Mouse (Mus musculus) liver, embryonic 14.5 days (tissue): ENCODE results near the gene Hmgcl.

Experiments
- CTCF ChIP-seq: IDR thresholded peaks from 2 replicates; pipeline ENCODE4 v1.5.1; 2016; ENCODE audit warnings: antibody characterized with exemption, low read depth, control low read depth
- EP300 ChIP-seq: IDR thresholded peaks from 2 replicates; pipeline ENCODE4 v1.6.1; 2016; ENCODE audit warnings: antibody characterized with exemption, low read depth

DNA sequence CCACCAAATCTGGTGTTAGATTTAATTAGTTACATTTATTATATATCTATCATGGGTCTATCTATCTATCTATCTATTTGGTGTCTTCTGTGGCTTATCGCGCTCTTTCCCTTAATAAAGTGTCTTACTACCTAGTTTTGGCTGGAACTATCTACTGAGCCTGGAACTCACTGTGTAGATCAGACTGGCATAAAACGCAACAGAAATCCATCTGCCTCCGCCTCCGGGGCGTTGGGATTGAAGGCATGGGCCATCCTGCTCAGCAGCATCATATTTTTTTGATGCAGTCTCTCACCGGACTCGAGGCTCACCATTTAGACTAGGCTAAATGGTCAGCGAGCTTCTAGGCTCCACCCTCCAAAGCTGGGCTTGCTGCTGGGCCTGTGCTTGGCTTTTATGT, 41.5 kb downstream of the Hmgcl start:
- TF ChIP-seq CTCF (no peak), EP300 (no peak)
